Mouse (Mus musculus) stomach, postnatal 0 days (tissue): Measurements from ENCODE around the gene Gm28729.

ENCODE experiments used
- CTCF ChIP-seq: IDR thresholded peaks from 2 replicates; pipeline ENCODE4 v1.5.1; 2016; ENCODE audit warnings: antibody characterized with exemption, low read depth, mild to moderate bottlenecking, moderate library complexity
- EP300 ChIP-seq: optimal IDR thresholded peaks from 2 replicates; pipeline ENCODE3; 2016; ENCODE audit warnings: antibody characterized with exemption

DNA sequence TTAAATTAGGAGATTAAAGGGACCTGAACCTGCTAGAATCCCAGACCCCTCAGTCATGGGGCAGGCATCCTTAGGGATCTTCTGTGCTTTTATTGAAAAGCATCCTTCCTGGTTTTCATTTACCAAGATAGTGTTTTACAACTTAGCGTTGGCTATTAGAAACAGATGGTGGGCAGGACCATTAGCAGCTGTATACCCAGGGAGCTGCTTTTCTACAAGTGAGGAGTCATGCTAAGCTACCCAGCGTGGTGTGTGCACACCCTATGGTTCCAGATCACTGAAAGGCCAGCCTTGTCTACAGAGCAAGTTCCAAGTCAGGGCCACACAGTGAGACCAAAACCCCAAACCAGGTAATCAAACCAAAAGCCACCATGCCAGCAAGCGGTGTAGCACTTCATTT lies 52.7 kb downstream of the Gm28729 start:
- TF ChIP-seq CTCF = no peak
- no peak for TF ChIP-seq EP300
